Mouse (Mus musculus) T-helper 17 cell (primary cell): ENCODE results near the gene C2cd2.

Experiments
- in situ Hi-C, 2 experiments: fragments of 300-600 bp; cut with MboI, MseI; formaldehyde crosslinking; loops; 1 replicate in 1 of 2; 2 replicates in 1 of 2; pipeline ENCODE4 v1.15.1; 2025; ENCODE audit warnings: high pct_unique_total_duplicates in 2 of 2

The C2cd2 gene

GRCm38 (mm10) chr16:97887762-97888161 is 74.6 kb downstream of the C2cd2 start:
- in situ Hi-C loops = no loop called here

DNA sequence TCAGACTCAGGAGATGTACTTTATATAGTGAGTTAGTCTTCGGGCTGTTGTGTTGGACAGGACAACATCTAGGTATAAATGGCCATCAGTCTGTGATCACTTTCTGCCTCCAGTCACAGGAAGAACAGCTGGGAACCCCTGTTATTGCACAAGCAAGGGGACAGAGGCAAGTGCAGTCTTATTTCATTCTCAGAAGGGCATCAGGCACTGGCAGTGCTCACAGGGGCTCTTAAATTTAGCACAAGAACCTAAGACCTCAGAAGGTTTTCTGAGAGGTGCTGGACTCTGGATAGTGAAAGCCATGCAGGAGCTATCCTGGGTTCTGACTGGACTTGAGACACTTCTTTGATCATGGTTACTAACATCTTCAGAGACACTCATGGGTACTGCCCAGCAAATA is 78.7 kb downstream of the C2cd2 start:
- in situ Hi-C loops = loop anchor here in 1 of 2 experiments (5.0 kb wide), 3 partner anchors 39 to 76 kb away; no protein-coding TSS in a partner anchor

DNA sequence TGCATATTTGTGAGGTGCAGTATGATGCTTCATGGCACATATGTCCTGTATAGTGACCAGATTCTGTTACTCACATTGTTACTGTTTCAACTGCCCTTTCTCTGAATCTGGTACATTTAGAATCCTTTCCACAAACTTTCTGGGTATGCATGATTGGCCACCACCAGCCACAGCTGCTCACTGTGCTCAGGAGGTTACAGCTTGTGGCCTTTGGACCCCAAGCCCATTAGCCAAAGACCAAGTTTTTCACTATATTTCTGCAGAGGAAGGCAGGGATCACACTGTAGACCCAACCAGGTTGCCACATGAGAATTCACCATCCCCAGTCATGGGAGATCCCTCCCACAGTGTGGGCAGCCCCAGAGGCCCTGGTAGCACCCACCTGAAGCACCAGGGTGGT is 79.5 kb downstream of the C2cd2 start:
- in situ Hi-C loops = loop anchor here in 1 of 2 experiments (5.0 kb wide), 3 partner anchors 39 to 76 kb away; no protein-coding TSS in a partner anchor

DNA sequence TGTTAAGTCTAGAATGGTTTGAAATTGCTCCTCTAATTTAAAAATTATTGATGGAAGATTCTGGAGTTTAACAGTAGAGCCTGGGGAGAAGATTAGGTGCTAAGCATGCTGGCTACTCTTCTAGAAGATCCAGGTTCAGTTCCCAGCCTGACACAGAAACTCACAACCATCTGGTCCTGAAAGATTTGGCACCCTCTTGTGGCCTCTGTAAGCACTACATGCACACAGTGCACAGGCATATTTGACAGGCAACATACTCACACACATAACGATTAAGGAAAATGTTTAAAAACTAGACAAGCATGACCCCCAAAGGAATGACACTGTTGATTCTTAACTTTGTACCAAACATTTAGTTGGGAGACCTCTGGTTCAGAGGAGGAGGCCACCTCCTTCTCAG is 83.3 kb downstream of the C2cd2 start:
- in situ Hi-C loops = loop anchor here in 1 of 2 experiments (5.0 kb wide), 1 partner anchor 88 kb away; no protein-coding TSS in a partner anchor

DNA sequence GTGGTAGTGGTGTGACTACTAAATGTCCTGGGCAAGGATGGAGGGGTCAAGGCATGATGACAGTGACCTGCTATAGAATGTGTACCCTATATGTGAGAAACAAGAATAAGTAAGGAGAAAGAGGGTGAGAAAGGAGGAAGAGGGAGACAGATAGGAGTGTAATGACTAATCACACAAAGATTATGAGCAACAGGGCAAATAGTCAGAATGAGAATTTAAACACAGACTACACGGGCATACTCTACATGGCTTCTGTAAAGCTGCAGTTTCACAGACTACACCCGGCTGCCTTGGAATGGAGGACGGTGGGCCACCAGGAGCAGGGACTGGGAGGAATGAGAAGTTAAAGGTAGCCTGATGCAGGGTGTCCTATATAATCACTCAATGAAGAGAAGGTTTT is 84.9 kb downstream of the C2cd2 start:
- in situ Hi-C loops = loop anchor here in 1 of 2 experiments (5.0 kb wide), 1 partner anchor 90 kb away; no protein-coding TSS in a partner anchor

GRCm38 (mm10) chr16:97875101-97875500 is 87.3 kb downstream of the C2cd2 start:
- in situ Hi-C loops = loop anchor here in 1 of 2 experiments (5.0 kb wide), 1 partner anchor 92 kb away; no protein-coding TSS in a partner anchor

GRCm38 (mm10) chr16:97874376-97874775 is 88.0 kb downstream of the C2cd2 start:
- in situ Hi-C loops = loop anchor here in 1 of 2 experiments (5.0 kb wide), 1 partner anchor 1717 kb away; no protein-coding TSS in a partner anchor

GRCm38 (mm10) chr16:97872657-97873056 is 89.7 kb downstream of the C2cd2 start:
- in situ Hi-C loops = loop anchor here in 1 of 2 experiments (5.0 kb wide), 1 partner anchor 1715 kb away; no protein-coding TSS in a partner anchor

DNA sequence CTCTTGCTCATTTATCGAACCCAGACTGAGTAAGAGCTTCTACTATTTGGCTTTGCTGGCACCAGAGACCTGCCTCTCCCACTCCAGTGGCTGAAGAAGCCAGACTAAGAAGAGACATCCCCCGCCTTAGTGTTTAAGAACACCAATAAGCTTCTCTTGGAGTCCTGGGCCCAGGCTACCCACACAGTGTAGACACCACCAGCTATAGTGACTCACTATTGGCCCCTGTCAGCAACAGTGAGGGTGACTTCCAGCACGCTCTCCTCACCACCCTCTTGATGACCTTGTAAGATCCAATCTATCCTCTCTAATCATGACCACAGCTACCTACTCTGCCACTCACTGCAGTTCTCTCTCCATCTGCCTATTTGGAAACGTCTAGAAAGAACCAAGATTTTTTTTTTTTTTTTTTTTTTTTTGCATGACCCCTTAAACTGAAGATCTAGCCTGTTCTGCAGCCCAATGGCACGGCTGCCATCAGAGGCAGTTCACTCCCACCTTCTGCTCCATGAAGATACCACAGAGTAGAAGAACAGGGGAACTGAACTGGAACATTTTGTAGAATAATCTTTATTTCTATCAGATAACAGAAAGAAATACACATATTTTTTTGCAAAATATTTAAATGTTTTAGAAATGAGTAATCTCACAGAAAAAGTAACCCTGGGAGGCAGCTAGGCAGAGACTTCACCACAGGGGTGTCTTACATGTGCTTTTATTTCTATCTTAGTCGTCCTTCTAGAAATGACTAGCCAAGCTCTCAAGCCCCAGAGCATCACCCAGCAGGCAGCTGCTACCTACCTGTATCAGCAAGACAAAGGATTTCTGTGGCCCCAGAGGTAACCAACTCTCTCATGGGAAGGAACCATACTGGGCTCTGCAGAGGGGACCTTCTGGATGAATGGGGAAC is 93.0 kb downstream of the C2cd2 start:
- in situ Hi-C loops = loop anchor here in 1 of 2 experiments (5.0 kb wide), 1 partner anchor 1712 kb away; no protein-coding TSS in a partner anchor

DNA sequence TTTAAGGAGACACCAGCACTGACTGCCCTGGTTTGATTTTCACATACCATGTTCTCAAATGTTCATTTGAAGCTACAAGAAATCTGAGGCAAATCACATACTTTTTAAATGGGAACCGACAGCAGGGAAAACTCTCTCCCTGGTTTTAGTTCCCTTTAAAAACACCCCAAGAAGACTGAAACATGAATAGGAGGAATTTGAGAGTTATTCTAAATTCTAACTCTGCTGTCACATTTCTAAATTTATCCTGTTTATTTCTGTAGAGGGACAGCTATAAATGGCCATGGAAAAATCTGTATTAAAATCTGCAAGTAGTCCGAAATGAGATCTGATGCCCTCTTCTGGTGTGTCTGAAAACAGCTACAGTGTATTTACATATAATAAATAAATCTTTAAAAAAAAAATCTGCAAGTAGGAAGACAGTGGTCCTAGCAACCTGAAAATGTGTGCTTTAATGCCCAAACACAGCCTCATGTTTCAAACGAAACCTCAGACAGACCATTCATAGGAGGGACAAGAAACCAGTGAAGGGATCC is 98.4 kb downstream of the C2cd2 start:
- in situ Hi-C loops = no loop called here

GRCm38 (mm10) chr16:97856050-97856449 is 106.3 kb downstream of the C2cd2 start:
- in situ Hi-C loops = no loop called here

DNA sequence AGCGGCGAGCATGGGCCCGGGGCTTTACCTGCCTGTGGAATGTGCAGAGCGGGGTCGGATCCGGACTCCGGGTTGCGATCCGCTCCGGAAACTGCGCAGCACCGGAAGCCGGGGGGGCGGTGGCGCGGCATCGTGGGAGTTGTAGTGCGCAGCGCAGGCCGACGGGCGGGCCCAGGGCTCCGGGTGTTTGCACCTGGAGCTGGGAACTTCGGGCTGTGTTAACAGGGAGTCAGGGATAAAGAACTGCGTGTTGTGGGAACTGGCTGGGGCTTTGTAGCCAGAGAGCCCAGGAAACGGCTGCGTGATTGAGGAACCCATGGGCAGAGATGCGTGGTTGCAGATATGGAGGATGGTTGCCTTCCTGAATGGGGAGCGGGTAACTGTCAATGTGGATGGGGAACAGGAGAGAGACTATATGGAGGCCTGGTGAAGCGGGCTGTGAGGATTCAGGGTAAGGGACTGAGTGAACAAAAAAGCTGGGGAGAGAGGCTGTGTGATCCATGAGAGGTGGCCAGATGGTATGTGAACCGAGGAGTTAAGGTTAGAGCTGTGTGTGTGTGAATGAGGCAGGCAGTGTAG is 110.6 kb downstream of the C2cd2 start, which contains the start of gene Prdm15:
Gene Prdm15, minus strand, starts transcription at position 110 of the 579 bp plus-strand sequence.
- in situ Hi-C loops = no loop called here

DNA sequence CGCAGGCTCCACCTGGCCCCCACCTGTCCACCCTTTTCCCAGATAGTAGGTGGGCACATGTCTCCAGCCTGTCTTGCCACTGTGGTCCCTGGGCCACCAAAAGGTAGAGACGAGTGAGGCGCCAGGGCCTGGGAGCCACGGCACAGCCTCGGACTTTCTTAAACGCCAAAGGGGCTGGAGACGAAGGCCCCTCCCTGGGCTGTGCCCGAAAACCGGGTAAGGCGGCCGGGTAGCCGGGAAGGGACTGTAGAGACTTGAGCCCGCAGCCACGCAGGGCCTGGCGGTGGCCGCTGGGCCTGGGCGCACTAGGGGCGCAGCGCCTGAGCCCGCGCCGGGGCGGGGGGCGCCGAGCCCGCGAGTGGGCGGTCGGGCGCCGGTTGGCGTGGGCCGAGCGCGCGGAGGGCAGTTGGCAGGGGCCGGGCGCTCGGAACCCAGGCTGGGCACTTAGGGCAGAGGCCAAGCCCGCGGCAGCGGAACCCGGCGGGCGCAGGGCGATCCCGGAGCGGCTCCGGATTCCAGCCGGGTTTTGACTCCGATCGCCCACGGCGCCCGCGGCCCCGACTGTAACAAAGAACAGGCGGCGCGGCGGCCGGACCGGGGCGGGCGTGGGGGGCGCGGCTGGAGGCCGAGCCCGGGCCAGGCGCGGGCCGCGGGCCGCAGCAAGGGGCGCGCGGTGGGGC is 111.2 kb downstream of the C2cd2 start:
- in situ Hi-C loops = no loop called here

DNA sequence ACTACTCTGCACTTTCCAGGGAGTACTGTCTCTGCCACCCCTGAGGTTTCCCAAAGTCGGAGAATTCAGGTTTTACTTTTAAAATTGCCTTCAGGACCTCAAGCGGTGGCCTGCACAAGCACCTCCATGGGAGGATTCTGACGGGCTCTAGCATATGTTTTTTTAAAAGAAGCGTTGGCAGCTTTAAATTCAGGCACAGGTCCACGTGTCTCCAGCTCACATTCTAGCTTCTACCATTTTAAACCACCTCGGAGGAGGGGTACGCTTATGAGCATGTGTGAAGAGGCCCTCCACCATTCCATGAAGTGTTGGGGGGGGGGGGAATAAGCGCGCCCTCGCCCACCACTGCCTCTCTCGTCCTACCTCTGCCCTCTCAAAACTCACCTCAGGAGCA is 111.7 kb downstream of the C2cd2 start:
- in situ Hi-C loops = no loop called here

DNA sequence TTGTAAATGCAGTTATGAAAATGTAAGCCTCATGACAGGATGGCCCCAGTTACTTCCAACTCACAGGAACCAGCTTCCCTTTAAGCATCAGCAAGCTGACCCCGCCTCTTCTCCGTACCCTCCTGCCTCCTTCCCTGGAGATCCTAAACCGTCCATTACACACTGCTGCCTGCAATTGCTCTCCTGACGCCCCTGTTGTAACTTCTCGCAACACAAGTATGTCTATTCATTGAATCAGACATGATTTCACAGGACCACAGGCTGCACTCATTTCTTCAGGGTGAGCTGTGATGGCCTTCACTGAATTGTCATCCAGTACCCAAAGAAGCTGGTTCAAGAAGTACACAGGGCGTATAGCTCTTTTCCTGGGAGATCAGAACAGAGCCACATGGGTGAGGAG is 113.6 kb downstream of the C2cd2 start:
- in situ Hi-C loops = no loop called here

DNA sequence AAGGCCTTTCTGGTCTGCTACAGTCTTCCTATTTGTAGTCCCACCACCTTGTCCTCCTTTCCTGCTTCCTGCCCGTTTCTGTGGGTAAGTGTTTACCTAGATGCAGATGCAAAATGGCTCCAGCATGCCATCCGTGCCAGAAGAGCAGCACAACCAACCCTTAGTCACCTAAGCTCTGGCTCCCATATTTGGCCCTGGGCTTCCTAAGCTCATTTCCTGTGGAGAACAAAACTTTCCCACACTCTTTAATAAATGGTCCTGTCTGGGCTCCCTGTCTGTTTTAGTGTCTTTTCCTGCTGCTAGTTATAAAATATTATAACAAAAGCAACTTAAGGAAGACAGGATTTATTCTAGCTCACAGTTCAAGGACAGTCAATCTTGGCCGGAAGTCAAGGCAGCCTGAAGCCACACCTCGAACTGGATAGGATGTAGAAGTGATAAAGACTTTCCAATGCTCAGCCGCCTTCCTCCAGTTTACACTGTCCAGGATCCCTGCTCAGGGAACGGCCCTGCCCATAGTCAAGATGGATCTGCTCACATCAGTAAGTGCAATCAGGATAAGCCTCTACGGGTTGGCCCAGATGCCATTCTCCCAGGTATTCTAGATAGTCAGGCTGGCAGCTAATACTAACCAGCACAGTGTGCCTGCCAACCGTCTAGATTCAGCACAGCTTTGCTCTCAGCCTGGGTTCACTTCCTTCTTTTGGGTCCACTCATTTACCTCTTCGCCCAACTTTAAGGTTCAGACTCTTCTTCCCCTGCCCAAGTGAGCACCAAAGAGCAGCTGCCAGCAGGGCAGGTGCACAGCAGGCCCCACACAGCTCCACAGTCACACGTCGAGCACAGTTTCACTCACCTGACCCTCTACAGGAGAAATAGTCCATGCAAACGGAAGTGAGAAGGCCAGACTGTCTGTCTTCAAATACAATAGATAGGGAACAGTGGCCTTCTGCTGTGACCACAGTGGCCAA is 117.1 kb downstream of the C2cd2 start:
- in situ Hi-C loops = no loop called here

DNA sequence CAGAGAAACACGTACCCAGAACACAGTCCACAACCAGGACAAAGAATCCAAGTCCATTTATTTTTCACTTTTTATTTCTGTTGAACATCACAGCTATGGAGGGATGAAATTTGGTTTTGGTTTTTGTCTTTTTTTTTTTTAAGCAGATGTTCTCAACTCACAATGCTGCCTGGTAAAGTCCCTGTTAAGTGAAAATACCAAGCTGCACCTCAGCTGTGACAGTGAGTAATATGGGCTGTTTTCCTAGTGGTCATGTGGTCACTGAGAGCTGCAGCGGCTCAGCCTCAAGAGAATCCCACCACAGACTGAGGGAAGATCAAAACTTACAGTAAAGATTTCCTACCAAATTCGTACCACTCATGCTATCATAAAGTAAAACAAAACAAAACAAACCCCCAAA is 130.2 kb downstream of the C2cd2 start:
- in situ Hi-C loops = no loop called here

DNA sequence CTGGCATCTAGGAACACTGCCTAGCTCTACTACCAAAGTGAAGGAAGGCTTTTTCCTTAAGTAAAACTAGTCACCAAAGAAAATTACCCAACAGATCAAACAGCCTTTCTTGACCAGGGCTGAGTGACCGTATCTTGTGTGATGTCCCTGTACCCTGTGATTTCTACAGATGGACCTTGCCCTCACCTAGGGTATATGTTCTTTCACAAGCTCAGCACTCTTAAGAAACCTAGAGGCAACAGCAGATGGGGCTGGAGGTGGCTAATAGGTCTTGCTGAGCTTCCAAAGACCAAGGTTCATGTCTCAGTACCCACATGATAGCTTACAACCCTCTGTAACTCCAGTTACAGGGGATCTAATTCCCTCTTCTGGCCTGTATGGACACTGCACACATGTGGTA is 134.2 kb downstream of the C2cd2 start:
- in situ Hi-C loops = no loop called here

GRCm38 (mm10) chr16:97823311-97824007 is 138.9 kb downstream of the C2cd2 start:
- in situ Hi-C loops = no loop called here

DNA sequence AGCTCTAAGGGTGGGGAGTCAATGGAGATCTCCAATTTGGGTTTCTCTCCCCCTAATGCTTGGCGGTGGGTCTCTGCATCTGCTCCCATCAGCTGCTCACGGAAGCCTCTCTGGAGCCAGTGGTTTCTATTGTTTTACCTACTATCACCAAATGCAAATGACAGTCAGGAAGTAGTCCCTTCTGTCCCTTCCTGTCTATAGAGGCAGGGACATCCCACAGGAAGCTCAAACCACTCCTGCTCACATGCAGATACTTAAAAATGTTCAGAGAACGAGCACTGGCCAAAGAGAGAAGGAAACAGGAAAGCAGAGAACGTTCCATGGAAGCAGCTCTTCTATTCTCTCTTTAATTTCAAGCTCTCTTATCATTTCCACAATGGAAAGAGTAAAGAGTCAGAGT is 142.9 kb downstream of the C2cd2 start:
- in situ Hi-C loops = no loop called here
